Mouse (Mus musculus) limb, embryonic 11.5 days (tissue): ENCODE data around the gene Phf1. TPM values are rescaled to one million over a fixed set of nuclear protein-coding genes. Genes with fewer than 3 reads are reported as not detected.
A peak's percentile ranks its signal among the peaks of the same experiment; 100 is the strongest.
"Not testable (repeated sequence)": the region's sequence is repeated elsewhere in the genome, so short reads cannot be mapped to it uniquely, and the experiment has no call there.

Source experiments
- ATAC-seq: fragments of 200-750 bp; cut with Nextera tagmentation; 2 replicates; pipeline ENCODE4 v1.8.0; 2017; ENCODE audit warnings: low read depth; ENCODE audit not compliant: insufficient number of reproducible peaks, low FRiP score, low TSS enrichment
- DNase-seq: peaks from one replicate; pipeline ENCODE4 v3.0.0-alpha.2; 2015; ENCODE audit warnings: low spot score
- H3K27ac ChIP-seq: fragments of 300-500 bp; sonication (generic); replicated peaks from 2 replicates; pipeline ENCODE4 v1.5.1; 2014; ENCODE audit warnings: low read depth, mild to moderate bottlenecking, low read length
- H3K27me3 ChIP-seq: fragments of 300-500 bp; sonication (generic); 2 replicates; pipeline ENCODE4 v1.6.1; 2014; ENCODE audit warnings: mild to moderate bottlenecking, low read length, mixed read lengths; ENCODE audit not compliant: control insufficient read depth, insufficient read depth
- H3K36me3 ChIP-seq: fragments of 300-500 bp; sonication (generic); 2 replicates; pipeline ENCODE4 v1.6.1; 2014; ENCODE audit warnings: mild to moderate bottlenecking, low read length, moderate library complexity, mixed read lengths; ENCODE audit not compliant: control insufficient read depth, insufficient read depth
- H3K4me1 ChIP-seq: fragments of 300-500 bp; sonication (generic); 2 replicates; pipeline ENCODE4 v1.6.1; 2014; ENCODE audit warnings: low read length, mixed read lengths; ENCODE audit not compliant: control insufficient read depth, insufficient read depth
- H3K4me2 ChIP-seq: fragments of 300-500 bp; sonication (generic); 2 replicates; pipeline ENCODE4 v1.6.1; 2014; ENCODE audit warnings: low read depth, mild to moderate bottlenecking, moderate library complexity; ENCODE audit not compliant: severe bottlenecking
- H3K4me3 ChIP-seq: fragments of 300-500 bp; sonication (generic); 2 replicates; pipeline ENCODE4 v1.5.1; 2014; ENCODE audit warnings: low read depth, low read length
- H3K9ac ChIP-seq: fragments of 300-500 bp; sonication (generic); 2 replicates; pipeline ENCODE4 v1.6.1; 2014; ENCODE audit warnings: mild to moderate bottlenecking, low read length
- H3K9me3 ChIP-seq: fragments of 300-500 bp; sonication (generic); 2 replicates; pipeline ENCODE4 v1.6.1; 2016; ENCODE audit warnings: low read length; ENCODE audit not compliant: control insufficient read depth
- WGBS: fragments of 180-500 bp; shearing (Covaris S2); extraction: QIAGEN DNeasy Blood & Tissue Kit; methylation state at CpG from one replicate; pipeline ENCODE4 v1.1.7; 2014; 5-methylcytosine and 5-hydroxymethylcytosine counted together
- polyA plus RNA-seq: library from polyadenylated mRNA; unstranded; fragments of >200 nt; fragmentation: Nextera tagmentation; extraction: Ambion mirVana; gene quantifications from 2 replicates; pipeline ENCODE4 v1.2.1, GENCODE M21; 2014

Phf1 gene
- polyA plus RNA-seq, 1 experiment from 2014 or later = 4.7 TPM

- Histone ChIP-seq H3K27me3 (no peaks in the 10 kb centered on the region), H3K36me3 (peaks cover 13% of the 10 kb centered on the region), H3K4me3 (peak overlapping the region; percentile 64; the same call in 1 of the 2 replicates), H3K4me1 (peaks cover 18% of the 10 kb centered on the region), H3K9me3 (no peaks in the 10 kb centered on the region), H3K4me2 (peak overlapping the region; percentile 89; the same call in 1 of the 2 replicates), H3K27ac (no peak overlapping the region), H3K9ac (peak overlapping the region; percentile 34)
- no peak for ATAC-seq
- DNase-seq = no peak
- 64% methylated on average over 8 of the region's 8 CpGs for WGBS
These were observed 38.5 kb downstream of the Phf1 start for GRCm38 (mm10) chr17:26971247-26971905.

- Histone ChIP-seq H3K27ac (no peak overlapping the region), H3K27me3 (no peaks in the 10 kb centered on the region), H3K4me1 (peaks cover 18% of the 10 kb centered on the region), H3K36me3 (peaks cover 13% of the 10 kb centered on the region), H3K4me3 (peak overlapping the region; percentile 64), H3K9ac (peak overlapping the region; percentile 78), H3K9me3 (no peaks in the 10 kb centered on the region), H3K4me2 (peak overlapping the region; percentile 89)
- WGBS = 8% methylated on average over 3 of the region's 3 CpGs
- DNase-seq (no peak), ATAC-seq (no peak)
These were observed 39.3 kb downstream of the Phf1 start for GRCm38 (mm10) chr17:26972107-26972506.

GRCm38 (mm10) chr17:26972703-26973574 lies 40.1 kb downstream of the Phf1 start, which contains the start of gene Zbtb9:
Gene Zbtb9, plus strand, starts transcription at chr17:26973167.
- H3K9ac ChIP-seq = peak within 1 kb of the TSS; percentile 78
- no peaks in the 10 kb centered on the region for H3K27me3 ChIP-seq
- peaks cover 18% of the 10 kb centered on the region for H3K4me1 ChIP-seq
- H3K9me3 ChIP-seq = no peaks in the 10 kb centered on the region
- under 1% methylated on average over 75 of the region's 75 CpGs for WGBS
- peak within 1 kb of the TSS; percentile 64 for H3K4me3 ChIP-seq
- DNase-seq (peak; percentile 96), ATAC-seq (peak; percentile 98)
- peak within 1 kb of the TSS; percentile 79 for H3K27ac ChIP-seq
- H3K36me3 ChIP-seq = peaks cover 18% of the 10 kb centered on the region
- peak within 1 kb of the TSS; percentile 89 for H3K4me2 ChIP-seq

DNA sequence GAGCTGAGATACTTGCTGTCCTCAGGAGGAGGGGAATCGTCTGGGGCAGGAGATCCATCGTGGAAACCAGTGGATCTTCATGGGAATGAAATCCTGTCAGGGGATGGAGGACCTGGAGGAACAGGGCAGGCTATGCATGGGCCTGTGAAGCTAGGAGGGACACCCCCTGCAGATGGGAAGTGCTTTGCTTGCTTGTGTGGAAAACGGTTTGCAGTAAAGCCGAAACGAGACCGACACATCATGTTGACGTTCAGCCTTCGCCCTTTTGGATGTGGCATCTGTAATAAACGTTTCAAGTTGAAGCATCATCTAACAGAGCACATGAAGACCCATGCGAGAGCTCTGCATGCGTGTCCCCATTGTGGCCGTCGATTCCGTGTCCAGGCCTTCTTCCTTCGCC lies 41.7 kb downstream of the Phf1 start:
- H3K9ac ChIP-seq = no peak overlapping the region
- peaks cover 18% of the 10 kb centered on the region for H3K4me1 ChIP-seq
- WGBS = 95% methylated on average over 15 of the region's 15 CpGs
- H3K4me2 ChIP-seq = peak overlapping the region; percentile 89; the same call in 1 of the 2 replicates
- DNase-seq = no peak
- H3K27ac ChIP-seq = no peak overlapping the region
- no peak for ATAC-seq
- no peaks in the 10 kb centered on the region for H3K9me3 ChIP-seq
- H3K4me3 ChIP-seq = no peak overlapping the region
- H3K27me3 ChIP-seq = no peaks in the 10 kb centered on the region
- H3K36me3 ChIP-seq = peaks cover 24% of the 10 kb centered on the region

GRCm38 (mm10) chr17:26975415-26975814 lies 42.6 kb downstream of the Phf1 start:
- no peaks in the 10 kb centered on the region for H3K27me3 ChIP-seq
- no peak overlapping the region for H3K4me2 ChIP-seq
- ATAC-seq = no peak
- no peaks in the 10 kb centered on the region for H3K9me3 ChIP-seq
- H3K4me3 ChIP-seq = no peak overlapping the region
- H3K27ac ChIP-seq = no peak overlapping the region
- H3K36me3 ChIP-seq = peaks cover 24% of the 10 kb centered on the region
- no peak for DNase-seq
- peaks cover 18% of the 10 kb centered on the region for H3K4me1 ChIP-seq
- no peak overlapping the region for H3K9ac ChIP-seq

- H3K4me1 ChIP-seq, DNase-seq, H3K9ac ChIP-seq, ATAC-seq, H3K4me2 ChIP-seq, H3K27ac ChIP-seq, H3K4me3 ChIP-seq, H3K27me3 ChIP-seq, H3K9me3 ChIP-seq: not testable (repeated sequence)
- WGBS = 92% methylated on average over 6 of the region's 6 CpGs
- peaks cover 27% of the 10 kb centered on the region for H3K36me3 ChIP-seq
These were observed 44.5 kb downstream of the Phf1 start for GRCm38 (mm10) chr17:26977354-26977753.

DNA sequence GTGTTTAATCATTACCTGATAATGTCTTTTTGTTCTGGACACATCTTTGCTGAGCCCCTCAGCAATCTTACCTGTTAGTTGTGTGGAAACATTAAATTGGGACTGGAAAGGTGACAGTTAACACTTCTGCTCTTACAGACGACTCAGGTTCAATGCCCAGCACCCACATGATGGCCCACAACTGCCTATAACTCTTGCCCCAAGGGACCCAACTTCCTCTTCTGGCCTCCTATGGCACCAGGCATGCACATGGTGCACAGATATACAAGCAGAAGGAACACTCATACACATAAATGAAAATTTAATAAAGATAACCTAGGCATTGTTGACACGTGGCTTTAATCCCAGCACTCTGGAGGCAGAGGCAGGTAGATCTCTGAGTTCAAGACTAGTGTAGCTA lies 46.6 kb downstream of the Phf1 start:
- no peak overlapping the region for H3K4me2 ChIP-seq
- ATAC-seq = no peak
- H3K9me3 ChIP-seq = no peaks in the 10 kb centered on the region
- H3K4me3 ChIP-seq = no peak overlapping the region
- DNase-seq = no peak
- H3K36me3 ChIP-seq = peaks cover 27% of the 10 kb centered on the region
- H3K27me3 ChIP-seq = no peaks in the 10 kb centered on the region
- H3K4me1 ChIP-seq = no peaks in the 10 kb centered on the region
- H3K9ac ChIP-seq = no peak overlapping the region
- 75% methylated on average over 2 of the region's 2 CpGs for WGBS
- H3K27ac ChIP-seq = no peak overlapping the region

GRCm38 (mm10) chr17:26981050-26981449 lies 48.2 kb downstream of the Phf1 start:
- H3K4me2 ChIP-seq = no peak overlapping the region
- ATAC-seq = no peak
- no peak overlapping the region for H3K9ac ChIP-seq
- H3K9me3 ChIP-seq = no peaks in the 10 kb centered on the region
- no peaks in the 10 kb centered on the region for H3K27me3 ChIP-seq
- DNase-seq = no peak
- H3K4me3 ChIP-seq = no peak overlapping the region
- no peaks in the 10 kb centered on the region for H3K4me1 ChIP-seq
- no peak overlapping the region for H3K27ac ChIP-seq
- 86% methylated on average over 2 of the region's 2 CpGs for WGBS
- H3K36me3 ChIP-seq = peaks cover 20% of the 10 kb centered on the region
